Mouse (Mus musculus) ovary, postnatal 14 days (tissue): ENCODE data around the gene Pvalb.

Source experiments
- DNase-seq: peaks from one replicate; pipeline ENCODE4 v3.0.0; 2022; ENCODE audit warnings: low spot score

Pvalb gene

GRCm38 (mm10) chr15:78206312-78206711 is at the start of gene Pvalb:
Gene Pvalb, minus strand, starts transcription at chr15:78206400.
- DNase-seq = no peak

DNA sequence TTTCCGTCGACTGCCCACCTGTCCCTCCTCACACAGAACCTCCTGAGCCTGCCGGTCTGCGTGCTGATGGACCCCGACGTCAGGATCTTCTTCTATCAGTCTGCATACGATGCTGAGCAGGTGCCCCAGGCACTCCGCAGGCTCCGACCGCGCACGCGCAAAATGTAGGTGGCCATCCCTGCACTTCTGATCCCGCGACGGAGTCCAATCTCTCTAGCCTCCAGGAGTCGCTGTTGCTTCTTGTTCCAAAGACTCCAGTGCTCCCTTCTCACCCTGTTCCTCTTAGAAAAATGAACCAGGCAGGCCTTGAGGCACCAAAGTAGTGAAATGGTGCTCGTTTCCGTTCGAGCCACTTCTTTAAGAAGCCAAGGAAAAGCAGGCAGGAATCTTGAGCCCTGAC is 48.6 kb upstream of the Pvalb start:
- peak; percentile 18 for DNase-seq

GRCm38 (mm10) chr15:78248410-78248809 is 42.2 kb upstream of the Pvalb start:
- DNase-seq = no peak

DNA sequence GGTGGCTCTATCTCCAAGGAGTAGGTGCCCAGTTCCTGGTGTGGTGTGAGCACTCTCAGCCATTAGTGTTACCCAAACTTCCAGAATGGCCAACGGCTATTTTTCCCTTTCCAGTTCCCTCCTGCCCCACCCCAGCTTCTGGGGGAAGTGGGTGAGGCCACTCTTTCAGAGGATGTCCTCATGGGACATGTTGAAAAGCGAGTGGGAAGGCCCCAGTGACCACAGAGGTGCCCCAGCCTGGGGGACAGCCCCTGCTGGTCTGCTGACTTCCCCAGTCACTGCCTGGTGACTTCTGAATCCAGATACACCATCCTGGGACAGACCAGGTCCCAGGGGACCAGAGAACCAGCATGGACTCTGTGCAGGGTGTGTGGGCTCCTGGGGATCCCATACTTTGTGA is 41.5 kb upstream of the Pvalb start:
- no peak for DNase-seq

DNA sequence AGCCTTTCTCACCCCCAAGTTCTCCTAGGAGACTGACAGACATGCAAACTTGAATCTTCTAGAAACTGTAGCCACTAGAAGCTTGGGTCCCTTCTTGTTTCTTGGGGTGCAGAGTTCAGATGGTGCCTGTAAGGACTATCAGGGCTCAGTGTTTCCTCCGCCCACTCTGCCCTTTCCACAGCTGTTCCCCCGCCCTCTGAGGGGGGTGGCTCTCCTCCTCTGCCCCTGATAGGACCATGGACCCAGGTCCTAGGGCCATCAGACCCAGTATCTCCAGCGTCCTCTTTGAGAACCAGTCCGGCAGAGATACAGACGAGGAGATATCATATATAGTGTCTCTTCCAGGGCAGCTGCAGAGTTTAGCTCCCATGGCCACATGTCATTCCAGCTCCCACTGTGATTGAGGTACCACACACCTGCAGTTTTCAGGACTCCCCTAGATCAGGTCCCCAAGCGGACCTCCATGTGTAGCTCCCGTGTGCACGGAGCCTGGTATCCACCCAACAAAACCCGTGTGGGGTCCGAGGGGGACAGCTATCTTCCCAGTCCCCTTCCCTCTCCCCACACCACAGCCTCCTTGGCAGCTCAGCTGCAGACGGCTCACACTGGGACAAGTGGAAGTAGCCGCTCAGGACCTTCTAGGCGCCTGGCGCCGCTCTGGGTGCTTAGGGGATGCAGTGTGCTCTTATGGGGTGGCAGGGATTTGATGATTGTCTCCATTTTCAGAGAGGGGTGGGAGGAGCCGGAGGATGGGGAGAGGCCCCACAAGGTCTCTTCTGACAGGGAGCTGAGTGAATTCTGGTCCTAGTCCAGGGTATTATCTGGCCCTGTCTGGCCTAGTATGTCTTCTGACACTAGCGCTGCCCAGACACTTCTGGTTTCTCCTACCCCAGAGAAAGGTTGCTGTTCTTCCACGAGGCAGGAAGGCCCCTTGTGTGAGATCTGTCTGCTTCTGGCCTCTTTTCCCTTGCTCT is 40.2 kb upstream of the Pvalb start:
- DNase-seq = no peak

GRCm38 (mm10) chr15:78244695-78245492 is 38.7 kb upstream of the Pvalb start, which contains the start of gene Ncf4:
Gene Ncf4, plus strand, starts transcription at chr15:78244801.
- no peak for DNase-seq

GRCm38 (mm10) chr15:78243774-78244173 is 37.6 kb upstream of the Pvalb start:
- DNase-seq = no peak

DNA sequence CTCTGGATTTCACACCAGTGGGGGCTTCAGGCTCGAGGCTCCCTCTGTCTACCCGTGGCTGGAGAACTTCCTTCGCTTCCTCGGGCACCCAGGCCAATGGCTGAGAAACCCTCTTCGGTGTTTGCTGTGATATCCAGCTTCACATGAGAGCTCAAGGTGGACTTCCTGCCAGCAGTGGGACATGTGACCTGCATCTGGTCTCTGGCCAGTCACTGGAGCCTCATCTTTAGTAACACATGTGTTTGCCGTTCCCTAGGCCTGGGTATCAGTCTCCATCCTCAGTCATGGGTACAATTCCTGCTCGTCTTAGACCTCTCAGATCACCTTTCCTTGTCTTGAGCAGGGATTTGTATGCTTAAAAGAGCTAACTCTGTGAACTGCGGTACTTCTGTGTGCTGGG is 36.9 kb upstream of the Pvalb start:
- no peak for DNase-seq

DNA sequence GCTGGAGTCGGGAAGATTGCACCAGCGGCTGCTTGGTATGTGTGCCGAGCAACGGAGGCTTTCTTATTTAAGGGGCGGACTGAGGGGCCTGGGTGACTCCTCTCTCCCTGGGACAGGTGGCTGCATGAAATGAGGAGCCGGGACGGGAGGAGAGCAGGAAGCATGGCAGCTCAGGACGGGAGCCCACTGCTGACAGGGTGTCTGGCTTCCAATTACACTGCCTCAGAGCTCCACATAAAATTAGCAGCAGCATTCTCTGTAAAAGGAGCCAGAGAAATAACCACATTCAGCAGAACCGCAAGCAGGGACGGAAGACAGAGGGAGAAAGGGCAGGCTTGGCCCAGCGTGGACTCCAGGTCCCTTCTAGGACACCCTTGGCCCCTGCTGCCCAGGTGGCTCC is 35.1 kb upstream of the Pvalb start:
- no peak for DNase-seq

DNA sequence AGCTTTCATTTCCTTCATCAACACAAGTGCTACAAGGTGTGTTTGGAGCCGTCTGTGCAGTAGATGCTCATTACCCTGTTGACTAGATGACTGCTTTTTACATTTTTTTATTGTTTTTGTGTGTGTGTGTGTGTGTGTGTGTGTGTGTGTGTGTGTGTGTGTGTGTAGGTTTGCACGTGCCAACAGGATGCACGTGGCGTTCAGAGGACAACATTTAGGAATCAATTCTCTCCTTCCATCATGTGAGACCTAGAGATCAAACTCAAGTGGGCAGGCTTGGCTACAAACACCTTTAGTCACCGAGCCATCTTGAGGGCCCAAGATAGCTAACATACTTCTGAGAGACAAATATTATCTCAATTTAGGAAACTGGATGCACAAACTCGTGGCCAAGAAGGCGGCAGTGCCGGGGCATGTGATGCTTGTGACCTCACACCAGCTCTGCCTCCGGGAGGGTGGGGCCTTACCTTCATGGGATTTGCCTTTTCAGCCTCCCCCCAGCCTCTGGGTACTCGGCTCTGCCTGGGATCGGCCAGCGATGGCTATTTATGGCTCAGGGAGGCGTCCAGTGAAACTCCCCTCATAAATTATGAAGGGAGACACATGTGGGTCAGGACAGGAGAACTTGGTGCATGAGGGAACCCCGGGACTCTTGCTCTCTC is 33.9 kb upstream of the Pvalb start:
- DNase-seq = no peak

- peak; percentile 48 for DNase-seq
These were observed 33.3 kb upstream of the Pvalb start for GRCm38 (mm10) chr15:78239453-78239852.

- no peak for DNase-seq
These were observed 28.8 kb upstream of the Pvalb start for GRCm38 (mm10) chr15:78234823-78235509.

GRCm38 (mm10) chr15:78231346-78232331 is 25.4 kb upstream of the Pvalb start:
- DNase-seq = no peak

GRCm38 (mm10) chr15:78227816-78228215 is 21.6 kb upstream of the Pvalb start:
- no peak for DNase-seq

DNA sequence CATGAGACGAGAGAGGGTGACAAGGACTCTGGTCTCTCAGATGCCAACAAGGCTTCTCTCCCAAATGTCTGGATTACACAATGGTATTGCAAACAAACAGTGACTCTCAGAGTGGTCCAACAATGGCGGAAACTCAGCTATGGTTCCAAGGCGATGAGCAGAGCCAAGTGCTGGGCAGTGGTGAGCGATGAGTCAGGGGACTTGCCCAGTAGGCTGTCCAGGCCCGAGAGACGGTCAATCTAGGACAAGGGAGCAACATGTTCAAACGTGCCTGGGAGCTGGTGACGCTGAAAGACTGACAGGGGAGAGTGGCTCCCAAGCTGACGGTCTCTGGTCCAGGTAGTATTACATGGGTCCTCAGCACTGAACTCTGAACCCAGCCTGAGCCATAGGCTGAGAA is 9.1 kb upstream of the Pvalb start:
- no peak for DNase-seq

- DNase-seq = no peak
These were observed 5.2 kb upstream of the Pvalb start for GRCm38 (mm10) chr15:78211367-78211766.

DNA sequence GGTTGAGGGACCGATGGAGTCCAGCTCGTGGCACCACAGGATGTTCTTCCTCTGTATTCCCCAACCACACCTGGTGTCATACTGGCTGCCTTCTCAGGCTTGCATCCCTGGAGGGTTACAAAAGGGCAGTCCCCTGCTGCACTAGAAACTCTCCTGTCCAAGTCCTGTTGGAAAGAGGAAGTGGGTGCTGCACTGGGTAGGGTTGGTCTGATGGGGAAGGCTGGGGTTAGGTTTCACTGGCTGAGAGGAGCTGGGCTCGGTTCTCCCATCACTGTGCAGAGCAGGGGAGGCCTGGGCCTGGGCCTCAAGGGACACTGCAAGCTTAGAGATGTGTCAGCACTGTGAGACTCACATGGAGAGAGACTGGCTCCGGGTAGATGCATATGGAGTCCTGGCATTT is 4.0 kb upstream of the Pvalb start:
- DNase-seq = no peak

DNA sequence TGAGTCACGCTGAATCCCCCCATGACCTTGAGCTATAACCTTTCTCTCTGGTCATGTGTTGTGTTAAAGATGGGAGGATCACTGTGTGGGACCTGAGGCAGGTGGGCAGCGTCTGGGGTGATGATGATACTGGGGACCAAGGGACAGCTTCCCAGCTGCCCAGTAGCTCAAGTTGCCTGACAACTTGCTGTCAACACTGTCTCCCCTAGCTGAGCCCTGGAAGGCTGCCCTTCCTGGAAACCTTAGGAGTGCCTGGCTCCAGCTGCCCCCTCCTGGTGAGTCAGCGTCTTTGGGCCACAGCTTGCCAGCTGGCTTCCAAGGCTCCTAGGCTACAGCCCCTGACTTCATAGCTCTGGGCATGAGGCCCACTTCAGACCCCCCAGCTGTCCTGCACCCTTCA is 1.0 kb downstream of the Pvalb start:
- peak; percentile 18 for DNase-seq

DNA sequence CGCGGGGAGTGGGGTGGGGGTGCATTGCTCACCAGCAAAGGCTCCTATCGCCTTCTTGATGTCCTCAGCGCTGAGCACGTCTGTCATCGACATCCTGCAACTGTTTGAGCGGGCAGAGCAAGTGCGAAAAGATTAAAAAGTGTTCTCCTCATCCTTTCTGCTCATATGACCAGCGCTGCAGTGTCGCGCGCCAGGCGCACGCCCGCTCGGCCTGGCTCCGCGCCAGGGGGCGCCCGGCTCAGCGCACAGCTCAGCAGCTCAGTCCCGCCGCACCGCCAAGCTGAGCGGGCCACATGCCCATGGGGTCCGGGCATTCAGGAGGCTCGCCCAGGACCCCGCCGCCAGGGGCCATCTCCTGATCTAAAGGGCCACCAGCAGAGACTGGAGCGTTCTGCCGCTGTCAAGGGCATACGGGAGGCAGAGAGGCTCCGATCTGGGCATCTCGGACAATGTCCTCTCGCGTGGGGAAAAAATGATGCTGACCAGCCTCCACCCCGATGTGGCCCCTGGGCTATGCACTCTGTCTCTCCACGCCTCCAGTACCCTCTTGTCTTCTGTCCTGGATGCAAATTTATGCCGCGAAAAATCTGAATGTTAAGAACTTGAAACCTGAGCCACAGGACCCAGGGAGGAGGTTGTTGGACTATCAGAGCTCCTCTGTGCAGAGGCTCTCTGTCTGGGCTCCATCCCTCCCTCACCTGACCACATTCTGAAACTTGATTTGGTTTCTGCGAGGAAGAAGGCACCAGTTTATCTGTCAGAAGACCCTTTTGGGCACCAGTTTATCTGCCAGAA is 1.9 kb downstream of the Pvalb start:
- DNase-seq = no peak
